Mouse (Mus musculus) embryonic facial prominence, embryonic 13.5 days (tissue): ENCODE measurements around the gene Dlgap3. TPM values are rescaled to one million over a fixed set of nuclear protein-coding genes. Genes with fewer than 3 reads are reported as not detected.

ENCODE experiments used
- ATAC-seq: fragments of 200-750 bp; cut with Nextera tagmentation; 2 replicates; pipeline ENCODE4 v1.8.0; 2017; ENCODE audit warnings: low read depth; ENCODE audit not compliant: insufficient number of reproducible peaks, insufficient read depth, low FRiP score, low TSS enrichment
- H3K27ac ChIP-seq: fragments of 300-500 bp; sonication (generic); 2 replicates; pipeline ENCODE4 v1.5.1; 2015; ENCODE audit warnings: moderate library complexity, mild to moderate bottlenecking, inconsistent platforms
- H3K27me3 ChIP-seq: fragments of 300-500 bp; sonication (generic); 2 replicates; pipeline ENCODE4 v1.6.1; 2015; ENCODE audit warnings: mild to moderate bottlenecking, inconsistent platforms
- H3K36me3 ChIP-seq: fragments of 300-500 bp; sonication (generic); 2 replicates; pipeline ENCODE4 v1.6.1; 2015; ENCODE audit warnings: mild to moderate bottlenecking, inconsistent platforms
- H3K4me1 ChIP-seq: fragments of 300-500 bp; sonication (generic); 2 replicates; pipeline ENCODE4 v1.6.1; 2015; ENCODE audit warnings: inconsistent platforms
- H3K4me2 ChIP-seq: fragments of 300-500 bp; sonication (generic); 2 replicates; pipeline ENCODE4 v1.6.1; 2015; ENCODE audit warnings: moderate library complexity, mild to moderate bottlenecking, inconsistent platforms
- H3K4me3 ChIP-seq: fragments of 300-500 bp; sonication (generic); 2 replicates; pipeline ENCODE4 v1.5.1; 2015; ENCODE audit warnings: mild to moderate bottlenecking, inconsistent platforms
- H3K9ac ChIP-seq: fragments of 300-500 bp; sonication (generic); 2 replicates; pipeline ENCODE4 v1.6.1; 2015; ENCODE audit warnings: mild to moderate bottlenecking, inconsistent platforms
- H3K9me3 ChIP-seq: fragments of 300-500 bp; sonication (generic); 2 replicates; pipeline ENCODE4 v1.6.1; 2016; ENCODE audit warnings: inconsistent platforms
- WGBS: fragments of 180-500 bp; shearing (Covaris S2); methylation state at CpG from one replicate; pipeline ENCODE4 v1.1.7; 2015; ENCODE audit warnings: mixed read lengths; 5-methylcytosine and 5-hydroxymethylcytosine counted together
- polyA plus RNA-seq: library from polyadenylated mRNA; unstranded; fragments of >200 nt; fragmentation: Nextera tagmentation; extraction: Ambion mirVana; gene quantifications from 2 replicates; pipeline ENCODE4 v1.2.1, GENCODE M21; 2015

Gene Dlgap3
- polyA plus RNA-seq, 1 experiment from 2014 or later, result 0.94 TPM

DNA sequence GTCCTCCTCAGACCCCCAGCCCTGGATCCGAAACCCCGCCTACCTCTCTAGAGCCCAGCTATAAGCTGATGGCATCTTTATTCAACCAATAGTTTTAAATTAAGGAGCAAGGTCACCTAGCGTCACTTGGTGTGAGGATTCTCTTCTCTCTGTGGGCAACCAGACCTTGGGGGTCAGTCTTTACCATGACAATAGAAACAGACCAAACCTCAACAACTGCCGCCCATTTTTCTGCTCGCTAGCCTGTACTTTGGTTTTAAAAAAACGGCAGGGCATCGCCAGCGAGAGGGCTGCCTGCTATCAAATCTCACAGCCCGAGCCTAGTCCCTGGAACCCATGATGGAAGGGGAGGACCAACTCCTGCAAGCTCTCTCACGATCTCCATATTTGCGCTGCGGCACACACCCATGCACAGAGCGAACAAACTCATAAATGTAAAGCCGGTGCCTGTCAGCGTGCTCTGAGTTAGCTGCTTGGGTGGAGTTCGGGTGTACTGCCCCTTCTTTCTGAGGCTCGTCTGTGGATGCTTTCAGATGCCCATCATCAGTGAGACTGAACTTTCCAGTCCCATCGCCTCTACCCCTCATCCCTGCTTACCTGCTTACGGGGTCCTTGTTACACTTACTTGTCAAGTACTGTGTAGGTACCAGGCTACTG lies 55.6 kb downstream of the Dlgap3 start:
- no peak overlapping the region for H3K27ac ChIP-seq
- no peaks in the 10 kb centered on the region for H3K9me3 ChIP-seq
- peaks cover 13% of the 10 kb centered on the region for H3K4me1 ChIP-seq
- H3K4me2 ChIP-seq, result peak overlapping the region; percentile 5; the same call in 1 of the 2 replicates
- H3K27me3 ChIP-seq, result peaks cover 78% of the 10 kb centered on the region
- H3K4me3 ChIP-seq, result peak overlapping the region; percentile 2; the same call in 1 of the 2 replicates
- H3K36me3 ChIP-seq, result no peaks in the 10 kb centered on the region
- ATAC-seq, result no peak
- H3K9ac ChIP-seq, result no peak overlapping the region
- 12% methylated on average over 19 of the region's 19 CpGs for WGBS

DNA sequence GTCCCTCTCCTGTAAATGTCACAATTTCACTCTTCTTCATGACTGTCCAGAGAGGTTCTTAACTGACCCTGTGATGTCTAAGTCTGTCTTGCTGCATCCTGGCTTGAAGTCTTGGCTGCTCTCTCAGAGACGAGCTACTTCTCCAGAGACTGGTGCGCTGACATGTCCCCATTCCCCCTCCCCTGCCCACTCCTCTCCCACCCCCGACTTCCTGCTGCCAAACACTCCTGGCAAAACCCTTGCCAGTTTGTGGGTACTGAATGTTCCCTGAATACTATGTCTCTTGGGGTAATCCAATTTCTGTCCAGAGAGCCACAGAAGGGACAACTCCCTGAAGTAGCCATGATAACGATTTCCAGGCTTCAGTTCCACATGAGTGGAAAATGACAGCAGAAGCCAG lies 57.1 kb downstream of the Dlgap3 start:
- 30% methylated on average over 4 of the region's 4 CpGs for WGBS
- H3K4me3 ChIP-seq, result no peak overlapping the region
- H3K4me1 ChIP-seq, result peaks cover 13% of the 10 kb centered on the region
- no peak for ATAC-seq
- no peak overlapping the region for H3K27ac ChIP-seq
- no peak overlapping the region for H3K9ac ChIP-seq
- no peaks in the 10 kb centered on the region for H3K9me3 ChIP-seq
- no peaks in the 10 kb centered on the region for H3K36me3 ChIP-seq
- H3K27me3 ChIP-seq, result peaks cover 81% of the 10 kb centered on the region
- H3K4me2 ChIP-seq, result no peak overlapping the region

DNA sequence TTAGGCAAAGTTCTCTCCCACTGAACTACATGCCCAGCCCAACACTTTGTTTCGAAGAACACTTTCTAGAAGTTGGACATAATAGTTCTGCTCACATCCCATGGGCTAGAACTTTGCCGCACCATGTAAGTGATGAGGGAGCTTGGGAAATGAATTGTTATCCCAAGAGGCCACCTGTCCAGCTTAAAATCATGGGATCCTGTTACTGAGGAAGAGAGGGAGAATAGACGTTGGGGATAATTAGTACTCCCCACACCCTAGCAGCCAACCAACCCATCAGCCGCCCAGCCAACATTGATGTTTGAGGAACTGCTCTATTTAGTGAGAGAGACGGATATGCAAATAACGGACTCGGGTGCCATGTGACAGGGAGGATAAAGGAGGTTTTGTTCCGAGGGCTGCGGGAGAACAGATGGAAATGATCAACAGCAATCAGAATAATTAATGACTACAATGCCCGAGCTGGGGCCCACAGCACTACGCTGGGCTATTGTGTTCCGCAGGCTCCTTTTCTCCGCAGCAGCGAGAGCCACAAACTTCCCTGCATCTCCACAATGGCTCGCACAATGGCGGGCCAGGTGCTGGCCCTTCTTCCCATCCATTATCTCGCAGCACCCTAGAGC lies 58.2 kb downstream of the Dlgap3 start:
- Histone ChIP-seq H3K9ac (no peak overlapping the region), H3K27ac (no peak overlapping the region), H3K4me3 (no peak overlapping the region), H3K9me3 (no peaks in the 10 kb centered on the region), H3K4me1 (peaks cover 13% of the 10 kb centered on the region), H3K36me3 (no peaks in the 10 kb centered on the region), H3K4me2 (peak overlapping the region; percentile 20; the same call in 1 of the 2 replicates), H3K27me3 (peaks cover 77% of the 10 kb centered on the region)
- WGBS, result 12% methylated on average over 17 of the region's 17 CpGs
- ATAC-seq, result no peak

DNA sequence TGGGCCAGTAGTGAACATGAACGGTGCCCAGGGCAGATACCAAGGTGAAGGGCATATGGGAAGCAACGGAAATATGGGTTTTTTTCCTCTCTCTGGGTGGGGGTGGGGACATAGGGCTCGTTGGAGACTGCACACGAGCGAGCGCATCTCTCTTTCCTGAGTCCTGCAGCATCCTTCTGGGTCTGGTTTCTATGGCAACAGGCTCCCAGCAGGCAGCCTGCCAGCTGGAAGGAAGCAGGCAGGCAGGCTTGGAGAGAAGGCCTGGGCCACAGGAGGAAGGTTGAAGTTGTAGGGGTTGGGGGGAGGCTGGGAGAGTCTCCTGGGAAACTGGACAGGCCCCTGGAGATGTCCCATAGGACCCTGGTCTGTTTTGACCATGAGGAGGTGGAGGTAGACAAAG lies 63.0 kb downstream of the Dlgap3 start:
- H3K27ac ChIP-seq, result no peak overlapping the region
- H3K9me3 ChIP-seq, result no peaks in the 10 kb centered on the region
- no peak for ATAC-seq
- no peak overlapping the region for H3K9ac ChIP-seq
- no peak overlapping the region for H3K4me3 ChIP-seq
- peaks cover 41% of the 10 kb centered on the region for H3K27me3 ChIP-seq
- WGBS, result 29% methylated on average over 6 of the region's 6 CpGs
- no peak overlapping the region for H3K4me2 ChIP-seq
- H3K4me1 ChIP-seq, result peaks cover 12% of the 10 kb centered on the region
- H3K36me3 ChIP-seq, result no peaks in the 10 kb centered on the region

GRCm38 (mm10) chr4:127232551-127232950 lies 63.5 kb downstream of the Dlgap3 start:
- no peaks in the 10 kb centered on the region for H3K36me3 ChIP-seq
- no peak overlapping the region for H3K27ac ChIP-seq
- peaks cover 41% of the 10 kb centered on the region for H3K27me3 ChIP-seq
- H3K4me2 ChIP-seq, result no peak overlapping the region
- H3K4me1 ChIP-seq, result peaks cover 7% of the 10 kb centered on the region
- no peak overlapping the region for H3K4me3 ChIP-seq
- no peak overlapping the region for H3K9ac ChIP-seq
- WGBS, result 62% methylated on average over 5 of the region's 5 CpGs
- H3K9me3 ChIP-seq, result no peaks in the 10 kb centered on the region
- ATAC-seq, result no peak

GRCm38 (mm10) chr4:127233416-127234125 lies 64.6 kb downstream of the Dlgap3 start:
- H3K9me3 ChIP-seq, result no peaks in the 10 kb centered on the region
- no peak overlapping the region for H3K4me2 ChIP-seq
- 90% methylated on average over 38 of the region's 40 CpGs for WGBS
- no peak overlapping the region for H3K4me3 ChIP-seq
- H3K27me3 ChIP-seq, result peaks cover 39% of the 10 kb centered on the region
- H3K36me3 ChIP-seq, result no peaks in the 10 kb centered on the region
- peaks cover 7% of the 10 kb centered on the region for H3K4me1 ChIP-seq
- no peak overlapping the region for H3K9ac ChIP-seq
- no peak for ATAC-seq
- no peak overlapping the region for H3K27ac ChIP-seq

- peak overlapping the region; percentile 58 for H3K4me3 ChIP-seq
- ATAC-seq, result no peak
- peaks cover 7% of the 10 kb centered on the region for H3K4me1 ChIP-seq
- H3K27me3 ChIP-seq, result peaks cover 25% of the 10 kb centered on the region
- no peaks in the 10 kb centered on the region for H3K9me3 ChIP-seq
- H3K36me3 ChIP-seq, result no peaks in the 10 kb centered on the region
- peak overlapping the region; percentile 76 for H3K9ac ChIP-seq
- H3K27ac ChIP-seq, result no peak overlapping the region
- peak overlapping the region; percentile 99 for H3K4me2 ChIP-seq
- WGBS, result under 1% methylated on average over 67 of the region's 67 CpGs
Measured at GRCm38 (mm10) chr4:127235742-127236487, 66.9 kb downstream of the Dlgap3 start.

DNA sequence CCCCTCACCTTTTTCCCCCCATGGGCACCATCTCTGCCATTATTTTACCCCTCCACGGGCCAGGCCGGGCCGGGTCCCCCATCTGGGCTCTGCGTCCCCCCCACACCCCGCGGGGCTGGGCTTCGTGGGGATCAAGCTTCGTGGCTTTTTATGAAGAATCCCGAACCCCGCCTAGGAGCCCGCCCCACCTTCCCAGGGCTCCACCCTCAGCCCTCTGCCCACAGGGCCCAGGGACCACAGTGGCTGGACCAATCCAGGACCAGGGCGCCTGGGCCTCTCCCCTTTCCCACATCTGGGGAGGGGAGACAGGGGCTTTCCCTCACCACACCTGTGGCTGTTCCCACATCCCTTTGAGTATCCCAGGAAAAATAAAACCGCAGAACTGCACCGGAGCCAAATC lies 67.6 kb downstream of the Dlgap3 start:
- Histone ChIP-seq H3K4me3 (peak overlapping the region; percentile 58), H3K4me1 (peaks cover 7% of the 10 kb centered on the region), H3K4me2 (peak overlapping the region; percentile 99), H3K27ac (no peak overlapping the region), H3K36me3 (no peaks in the 10 kb centered on the region), H3K9me3 (no peaks in the 10 kb centered on the region), H3K27me3 (peaks cover 25% of the 10 kb centered on the region), H3K9ac (peak overlapping the region; percentile 76)
- under 1% methylated on average over 14 of the region's 14 CpGs for WGBS
- peak; percentile 60; the same call in 1 of the 2 replicates for ATAC-seq

DNA sequence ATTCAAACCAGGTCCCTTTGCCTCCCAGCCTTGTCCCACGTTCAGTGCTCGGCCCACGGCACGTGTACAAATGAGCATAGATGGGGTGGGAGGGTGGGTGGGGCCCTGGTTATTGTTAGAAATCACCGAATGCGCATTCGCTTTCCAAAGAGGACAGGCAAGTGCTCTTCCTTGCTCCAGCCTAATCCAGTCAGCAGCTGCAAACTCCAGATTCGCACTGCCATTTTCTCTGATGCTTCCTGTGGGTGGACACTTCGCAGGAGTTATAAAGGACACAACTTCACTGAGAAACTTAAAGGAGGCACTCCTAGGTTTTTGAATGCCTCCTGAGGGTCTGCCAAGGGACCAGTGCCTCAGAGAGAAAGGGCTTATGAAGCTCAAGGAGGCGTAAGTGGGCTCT lies 68.3 kb downstream of the Dlgap3 start:
- no peak for ATAC-seq
- peaks cover 25% of the 10 kb centered on the region for H3K27me3 ChIP-seq
- no peak overlapping the region for H3K27ac ChIP-seq
- H3K4me1 ChIP-seq, result peaks cover 7% of the 10 kb centered on the region
- no peaks in the 10 kb centered on the region for H3K9me3 ChIP-seq
- no peak overlapping the region for H3K9ac ChIP-seq
- 48% methylated on average over 10 of the region's 10 CpGs for WGBS
- H3K36me3 ChIP-seq, result no peaks in the 10 kb centered on the region
- no peak overlapping the region for H3K4me2 ChIP-seq
- H3K4me3 ChIP-seq, result no peak overlapping the region

- H3K9ac ChIP-seq, result no peak overlapping the region
- H3K4me1 ChIP-seq, result peaks cover 14% of the 10 kb centered on the region
- no peak for ATAC-seq
- H3K4me2 ChIP-seq, result no peak overlapping the region
- no peak overlapping the region for H3K4me3 ChIP-seq
- peaks cover 7% of the 10 kb centered on the region; the same call in 1 of the 2 replicates for H3K27me3 ChIP-seq
- WGBS, result 59% methylated on average over 6 of the region's 6 CpGs
- no peaks in the 10 kb centered on the region for H3K9me3 ChIP-seq
- H3K27ac ChIP-seq, result no peak overlapping the region
- H3K36me3 ChIP-seq, result peaks cover 12% of the 10 kb centered on the region
Measured at GRCm38 (mm10) chr4:127242696-127243095, 73.7 kb downstream of the Dlgap3 start.

GRCm38 (mm10) chr4:127243552-127243951 lies 74.5 kb downstream of the Dlgap3 start, which contains the start of gene Smim12:
Smim12 (plus strand) TSS chr4:127243784.
- under 1% methylated on average over 29 of the region's 29 CpGs for WGBS
- peak; percentile 84 for ATAC-seq

More at GRCm38 (mm10) chr4:127243552-127243951, 74.5 kb downstream of the Dlgap3 start, which contains the start of gene Smim12:
- peak within 1 kb of the TSS; percentile 88 for H3K4me2 ChIP-seq
- H3K27me3 ChIP-seq, result 0 out of 2 replicates have a peak, but pooled peaks cover 2% of the 10 kb centered on the region
- peak within 1 kb of the TSS; percentile 97 for H3K4me3 ChIP-seq
- peak within 1 kb of the TSS; percentile 99 for H3K9ac ChIP-seq
- H3K27ac ChIP-seq, result peak within 1 kb of the TSS; percentile 33; the same call in 1 of the 2 replicates
- peaks cover 14% of the 10 kb centered on the region for H3K4me1 ChIP-seq
- H3K9me3 ChIP-seq, result no peaks in the 10 kb centered on the region
- peaks cover 19% of the 10 kb centered on the region for H3K36me3 ChIP-seq
